Mouse (Mus musculus) gonadal fat pad, adult 2 months (tissue): ENCODE measurements around the gene Rdh13. TPM values are rescaled to one million over a fixed set of nuclear protein-coding genes. Genes with fewer than 3 reads are reported as not detected.

ENCODE experiments used
- DNase-seq: peaks from one replicate; pipeline ENCODE4 v3.0.0-alpha.2; 2012; ENCODE audit warnings: low read depth
- polyA plus RNA-seq: library from polyadenylated mRNA; depleted of rRNA; stranded (reverse); fragments of >200 nt; gene quantifications from 2 replicates; pipeline ENCODE4 v1.2.3, GENCODE M21; 2012; rRNA removed

The Rdh13 gene
- 16.0 and 17.4 TPM in 2 replicates for polyA plus RNA-seq

DNA sequence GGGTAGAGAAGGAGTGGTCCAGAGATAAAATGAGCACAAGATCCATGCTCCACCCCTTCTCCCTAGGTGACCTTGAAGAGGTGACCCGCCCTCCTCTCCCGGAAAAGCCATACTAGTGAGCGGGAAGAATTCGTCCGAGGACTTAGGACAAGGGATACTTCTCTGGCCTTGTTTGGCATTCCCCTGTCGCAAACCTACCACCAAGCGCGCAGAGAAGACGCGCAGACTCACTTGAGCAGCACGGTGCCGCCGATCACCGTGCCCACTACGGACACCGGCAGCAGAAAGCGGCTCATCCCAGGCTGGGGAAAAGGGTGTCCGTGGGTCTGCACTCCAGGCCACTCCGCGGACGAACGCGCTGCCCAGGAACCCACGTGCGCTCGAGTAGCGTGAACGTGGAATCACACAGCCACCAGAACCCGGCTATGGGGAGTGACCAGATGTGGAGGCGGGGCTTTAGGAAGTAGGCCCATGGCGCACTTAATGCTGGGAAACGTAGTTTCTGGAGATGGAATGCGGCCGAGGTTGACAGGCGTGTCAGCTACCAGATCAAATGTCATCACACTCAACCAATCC is at the start of gene Rdh13:
Rdh13 (minus strand) TSS at position 434 of the 576 bp plus-strand sequence.
- DNase-seq, result peak; percentile 66

DNA sequence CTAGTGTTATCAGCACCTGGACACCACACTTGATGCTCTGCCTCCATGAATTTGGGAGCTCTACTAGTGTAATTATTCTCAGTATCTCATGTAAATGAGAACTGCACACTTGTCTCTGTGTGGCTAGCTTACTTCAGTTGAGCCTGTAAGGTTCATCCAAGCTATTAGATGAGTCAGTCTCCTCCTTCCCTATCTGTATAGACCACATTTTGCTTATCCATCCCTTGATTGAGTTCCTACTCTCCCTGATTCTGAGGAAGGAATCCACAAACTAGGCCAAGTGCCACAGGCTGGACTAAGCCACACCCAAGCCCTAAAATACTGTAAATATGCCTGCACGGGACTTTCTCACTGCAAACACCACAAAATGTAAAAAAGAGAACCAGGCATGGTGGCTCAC is 48.5 kb upstream of the Rdh13 start:
- no peak for DNase-seq

DNA sequence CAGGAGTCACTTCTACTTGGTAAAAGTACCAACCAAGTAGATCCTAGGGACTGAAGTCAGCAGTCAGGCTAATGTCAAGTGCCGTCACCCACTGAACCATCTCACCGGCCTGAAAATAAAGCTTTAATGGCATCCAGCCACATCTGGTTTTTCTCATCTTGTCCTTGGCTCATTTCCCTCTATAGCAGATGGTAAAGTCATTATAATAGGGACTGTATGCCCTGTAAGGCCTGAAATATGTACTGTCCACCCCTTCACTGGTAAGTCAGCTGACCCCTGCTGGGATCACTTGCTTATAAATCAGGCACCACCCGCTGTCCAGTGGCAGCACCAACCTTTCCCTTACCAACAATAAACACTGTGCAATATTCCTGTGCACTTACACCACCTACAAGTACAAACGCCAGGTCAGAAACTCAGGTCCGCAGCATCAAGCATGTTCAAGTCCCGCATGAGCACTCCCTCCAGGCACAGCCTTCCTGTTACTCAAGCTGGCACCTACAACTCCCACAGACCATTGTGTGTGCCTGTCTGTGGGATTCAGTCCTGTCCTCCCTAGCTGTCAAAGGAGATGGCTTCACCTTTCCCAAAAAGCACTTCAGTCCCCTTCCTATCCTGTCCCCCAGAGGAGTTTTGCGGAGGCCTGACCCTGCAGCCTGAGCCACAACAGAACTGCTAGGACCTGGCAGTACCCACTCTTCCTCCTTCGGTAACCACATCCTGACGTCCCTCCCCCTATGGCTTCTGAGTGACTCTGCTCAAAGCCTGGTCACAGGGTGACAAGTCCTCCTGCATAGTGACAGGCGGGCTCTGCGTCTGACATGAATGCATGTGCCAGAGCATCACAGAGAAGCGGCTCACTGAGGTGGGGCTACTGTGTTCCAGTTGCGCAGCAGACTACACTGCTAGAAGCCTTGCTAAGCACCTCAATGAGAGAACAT is 47.1 kb upstream of the Rdh13 start:
- no peak for DNase-seq

DNA sequence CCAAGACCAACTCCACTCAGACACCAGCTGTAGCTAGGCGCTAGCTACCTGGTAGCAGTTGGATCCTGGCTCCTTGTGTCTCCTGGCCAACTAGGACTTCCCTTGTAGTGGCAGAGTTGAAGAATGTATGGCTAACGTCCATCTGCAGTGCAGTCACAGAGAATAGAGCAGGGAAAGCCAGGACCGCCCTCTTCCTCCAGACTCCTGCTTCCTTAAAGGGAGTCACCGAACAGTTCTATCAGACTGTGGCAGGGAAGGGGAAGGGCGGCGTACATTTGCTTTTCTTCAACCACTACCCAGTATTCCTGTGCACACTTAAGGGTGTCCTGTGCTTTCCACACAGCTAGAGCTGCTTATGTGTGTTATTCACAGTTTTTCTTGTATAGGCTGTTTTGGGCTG is 45.9 kb upstream of the Rdh13 start:
- no peak for DNase-seq

DNA sequence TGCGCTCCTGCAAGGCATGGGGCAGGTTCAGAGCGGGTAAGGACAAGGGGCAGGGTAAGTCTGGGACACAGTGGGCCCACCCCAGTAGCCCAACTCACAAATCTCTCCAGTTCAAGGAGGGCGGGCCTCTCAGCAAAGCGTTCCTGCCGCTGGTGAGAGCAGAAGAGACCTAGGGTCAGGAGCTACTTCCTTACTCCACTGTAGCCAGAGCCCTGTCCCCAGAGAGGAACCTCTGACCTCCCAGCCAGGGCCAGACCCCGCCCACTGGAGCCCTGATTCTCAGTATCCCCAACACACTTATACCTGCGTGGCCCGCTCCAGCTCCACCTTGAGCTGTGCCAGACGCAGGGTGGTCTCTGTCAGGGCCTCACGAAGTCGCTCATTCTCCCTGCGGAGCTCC is 36.8 kb upstream of the Rdh13 start:
- DNase-seq, result no peak

DNA sequence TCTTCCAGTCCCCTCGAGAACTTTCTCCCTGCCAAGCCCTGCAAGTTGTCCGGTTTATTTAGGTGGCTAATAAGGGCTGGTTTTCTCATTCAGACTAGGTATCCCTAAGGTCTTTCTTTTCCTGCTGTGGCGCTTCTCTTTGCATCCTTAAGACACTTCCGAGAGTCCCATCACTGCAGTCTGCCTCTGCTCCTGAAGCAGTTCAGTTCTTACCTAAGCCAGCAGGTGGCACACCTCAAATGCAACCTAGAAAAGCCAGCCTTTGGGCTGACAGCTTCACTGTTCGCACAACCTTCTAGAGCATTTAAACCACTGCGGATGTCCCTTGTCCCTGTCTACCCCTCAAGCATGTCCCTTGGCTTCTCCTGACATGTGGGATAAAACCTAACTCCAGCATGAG is 34.2 kb upstream of the Rdh13 start:
- DNase-seq, result no peak

DNA sequence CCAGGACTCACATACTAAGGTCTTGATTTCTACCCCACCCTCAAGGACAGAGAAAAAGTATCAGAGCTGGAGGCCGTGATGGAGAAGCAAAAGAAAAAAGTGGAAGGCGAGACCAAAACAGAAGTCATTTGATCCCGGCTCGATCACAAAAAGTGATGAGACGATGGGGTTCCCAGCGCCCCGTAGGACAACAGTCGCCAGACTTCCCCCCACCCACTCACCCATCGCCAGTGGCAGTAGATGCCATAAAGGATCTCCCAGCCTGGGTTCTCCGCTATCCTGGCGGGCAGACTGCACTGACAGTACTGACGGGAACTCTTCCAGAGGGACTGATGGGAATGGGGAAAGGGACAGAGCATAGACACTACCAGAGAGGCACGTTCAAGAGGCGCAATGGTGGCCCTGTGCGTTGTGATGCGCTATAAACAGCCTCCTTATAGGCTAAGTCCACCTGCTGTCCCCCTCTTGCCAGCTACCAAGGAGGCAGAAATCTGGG is 33.4 kb upstream of the Rdh13 start:
- DNase-seq, result no peak

DNA sequence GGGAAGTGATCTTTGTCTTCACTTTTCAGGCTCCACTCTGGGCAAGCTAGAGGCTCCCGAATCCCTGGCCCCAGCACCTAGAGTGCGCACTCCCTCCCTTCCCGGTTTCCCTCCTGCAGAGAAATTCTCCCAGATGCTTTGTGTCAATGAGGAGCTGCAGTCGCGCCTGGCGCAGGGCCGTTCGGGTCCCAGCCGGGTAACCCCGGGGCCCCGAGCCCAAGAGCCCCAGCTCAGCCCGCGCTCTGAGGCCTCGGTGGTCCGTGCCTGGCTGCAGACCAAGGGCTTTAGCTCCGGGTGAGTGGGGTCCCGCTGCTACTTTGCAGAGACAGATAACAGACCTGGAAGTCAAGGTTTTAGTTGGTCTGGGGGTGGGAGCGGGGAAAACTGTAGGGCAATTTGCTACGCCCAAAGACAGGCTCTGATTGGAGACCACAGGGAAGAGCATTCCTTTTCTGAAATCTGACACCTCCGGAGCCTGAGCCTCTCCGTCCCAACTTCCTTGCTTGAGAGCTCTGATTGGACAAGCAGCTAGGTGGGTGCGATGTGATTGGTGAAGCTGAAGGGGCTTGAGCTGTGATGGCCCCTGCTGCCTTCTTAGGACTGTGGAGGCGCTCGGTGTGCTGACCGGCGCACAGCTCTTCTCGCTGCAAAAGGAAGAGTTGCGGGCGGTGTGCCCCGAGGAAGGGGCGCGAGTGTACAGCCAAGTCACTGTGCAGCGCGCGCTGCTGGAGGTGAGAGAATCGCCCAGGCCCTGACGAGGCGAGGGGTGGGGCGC is 32.8 kb upstream of the Rdh13 start:
- DNase-seq, result no peak

DNA sequence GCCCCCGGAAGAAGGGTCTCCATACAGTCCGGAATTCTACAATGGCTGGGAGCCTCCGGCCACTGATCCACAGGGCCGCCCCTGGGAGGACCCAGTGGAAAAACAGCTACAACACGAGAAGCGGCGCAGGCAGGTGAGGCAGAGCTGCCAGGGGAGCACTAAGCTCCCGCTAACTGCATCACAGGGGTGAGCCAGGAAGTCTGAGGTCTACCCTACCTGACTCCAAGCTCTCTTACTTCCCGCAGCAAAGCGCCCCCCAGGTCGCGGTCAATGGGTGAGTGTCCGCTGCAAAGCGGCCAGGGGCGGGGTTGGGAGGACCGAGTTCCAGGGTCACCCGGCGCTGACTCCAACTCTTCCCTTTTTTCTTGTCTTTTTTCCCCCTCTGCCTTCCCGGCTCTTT is 28.5 kb upstream of the Rdh13 start:
- DNase-seq, result no peak

DNA sequence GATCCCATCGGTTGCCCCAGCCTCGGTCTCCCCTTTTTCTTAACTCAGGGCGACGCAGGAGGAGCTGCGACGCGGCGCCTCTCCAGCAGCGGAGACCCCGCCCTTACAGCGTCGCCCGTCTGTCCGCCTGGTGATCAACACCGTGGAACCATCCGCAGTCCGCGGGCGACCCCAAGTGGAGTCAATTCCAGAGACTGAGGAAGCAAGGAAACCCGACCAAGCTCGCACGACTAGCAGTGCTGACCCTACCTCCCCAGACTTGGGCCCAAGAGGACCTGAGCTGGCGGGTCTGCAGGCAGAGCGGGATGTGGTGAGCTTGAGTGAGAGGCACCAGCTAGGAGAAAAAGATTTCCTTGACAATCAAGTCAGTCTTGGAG is 25.7 kb upstream of the Rdh13 start:
- DNase-seq, result no peak

DNA sequence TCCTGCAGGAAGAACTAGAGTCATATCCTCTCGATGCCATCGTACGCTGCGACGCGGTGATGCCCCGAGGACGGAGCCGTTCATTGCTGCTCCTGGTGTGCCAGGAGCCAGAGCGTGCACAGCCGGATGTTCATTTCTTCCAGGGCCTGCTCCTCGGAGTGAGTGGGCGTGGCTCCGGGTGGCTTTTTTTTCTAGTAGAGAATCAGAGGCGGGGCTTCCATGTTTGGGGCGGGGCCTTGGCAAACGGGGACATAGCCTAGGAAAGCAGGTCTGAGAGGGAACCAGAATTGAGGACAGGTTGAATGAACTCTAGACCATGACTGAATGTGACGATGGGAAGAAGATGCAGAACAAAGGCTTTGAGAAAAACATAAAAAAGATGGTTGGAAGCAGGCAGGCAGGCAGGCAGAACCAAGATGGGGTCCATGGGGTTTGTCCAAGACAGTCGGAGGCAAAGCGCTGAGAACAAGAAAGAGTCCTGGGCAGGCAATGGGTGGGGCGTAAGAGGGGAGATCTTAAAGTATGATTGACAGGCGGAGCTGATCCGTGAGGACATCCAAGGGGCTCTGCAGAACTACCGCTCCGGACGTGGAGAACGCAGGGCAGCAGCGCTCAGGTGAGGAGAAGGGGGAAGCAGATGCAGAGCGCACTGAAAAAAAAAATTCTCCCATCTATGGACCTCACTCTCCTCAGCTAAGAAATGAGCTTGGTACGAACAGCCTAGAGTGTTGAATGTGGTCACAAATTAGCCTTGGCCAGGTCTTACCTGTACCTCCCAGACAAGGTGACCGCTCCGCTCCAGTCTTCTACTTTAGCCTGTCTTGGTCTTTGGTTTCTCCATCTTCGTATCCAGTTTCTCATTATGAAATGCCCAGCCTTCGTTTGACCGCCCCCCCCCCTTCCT is 25.1 kb upstream of the Rdh13 start:
- DNase-seq, result no peak

DNA sequence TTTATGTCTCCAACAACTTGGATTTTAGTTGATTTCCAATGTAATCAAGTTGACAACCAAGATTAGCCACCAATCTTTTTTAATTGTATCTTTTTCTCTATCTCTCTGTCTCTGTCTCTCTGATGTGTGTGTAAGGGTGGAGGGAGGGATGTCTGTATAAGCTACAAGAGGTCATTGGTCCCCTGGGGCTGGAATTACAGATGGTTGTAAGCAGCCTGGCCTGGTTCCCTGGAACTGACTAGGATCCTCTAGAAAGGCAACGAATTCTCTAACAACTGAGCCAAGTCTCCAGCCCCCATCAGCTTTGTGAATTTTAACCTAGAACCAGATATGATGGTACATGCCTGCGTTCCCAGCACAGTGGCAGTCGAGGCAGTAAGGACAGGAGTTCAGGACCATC is 22.4 kb upstream of the Rdh13 start:
- DNase-seq, result no peak

DNA sequence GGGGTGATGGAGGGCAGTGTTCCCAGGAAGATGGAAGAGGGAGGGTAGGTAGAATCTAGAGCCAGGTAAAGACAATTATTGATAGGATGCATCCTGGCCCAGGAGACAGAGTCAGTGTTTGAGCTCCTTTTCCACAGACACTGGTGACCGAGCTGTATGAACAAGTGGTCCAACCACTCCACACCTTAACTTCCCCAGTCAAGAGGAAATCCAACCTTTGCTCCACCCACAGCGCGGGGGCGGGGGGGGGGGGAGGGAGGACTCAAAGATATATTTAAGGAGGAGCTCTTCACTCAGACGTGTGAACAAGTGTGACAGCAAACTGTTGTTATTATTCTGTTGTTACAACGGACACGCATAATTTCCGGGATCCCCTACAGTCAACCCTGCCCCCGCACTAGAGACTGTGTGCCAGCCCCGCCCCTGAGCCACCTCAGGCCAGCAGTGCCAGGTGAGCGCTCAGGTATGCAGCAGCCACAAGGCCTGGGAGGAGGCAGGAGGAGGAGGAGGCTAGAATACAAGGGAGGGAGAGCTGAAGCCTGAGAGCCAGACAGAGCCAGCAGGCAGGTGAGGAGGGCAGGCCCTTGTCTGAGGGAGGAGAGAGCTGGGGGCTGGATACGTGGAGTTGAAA is 18.9 kb upstream of the Rdh13 start:
- peak; percentile 44 for DNase-seq

DNA sequence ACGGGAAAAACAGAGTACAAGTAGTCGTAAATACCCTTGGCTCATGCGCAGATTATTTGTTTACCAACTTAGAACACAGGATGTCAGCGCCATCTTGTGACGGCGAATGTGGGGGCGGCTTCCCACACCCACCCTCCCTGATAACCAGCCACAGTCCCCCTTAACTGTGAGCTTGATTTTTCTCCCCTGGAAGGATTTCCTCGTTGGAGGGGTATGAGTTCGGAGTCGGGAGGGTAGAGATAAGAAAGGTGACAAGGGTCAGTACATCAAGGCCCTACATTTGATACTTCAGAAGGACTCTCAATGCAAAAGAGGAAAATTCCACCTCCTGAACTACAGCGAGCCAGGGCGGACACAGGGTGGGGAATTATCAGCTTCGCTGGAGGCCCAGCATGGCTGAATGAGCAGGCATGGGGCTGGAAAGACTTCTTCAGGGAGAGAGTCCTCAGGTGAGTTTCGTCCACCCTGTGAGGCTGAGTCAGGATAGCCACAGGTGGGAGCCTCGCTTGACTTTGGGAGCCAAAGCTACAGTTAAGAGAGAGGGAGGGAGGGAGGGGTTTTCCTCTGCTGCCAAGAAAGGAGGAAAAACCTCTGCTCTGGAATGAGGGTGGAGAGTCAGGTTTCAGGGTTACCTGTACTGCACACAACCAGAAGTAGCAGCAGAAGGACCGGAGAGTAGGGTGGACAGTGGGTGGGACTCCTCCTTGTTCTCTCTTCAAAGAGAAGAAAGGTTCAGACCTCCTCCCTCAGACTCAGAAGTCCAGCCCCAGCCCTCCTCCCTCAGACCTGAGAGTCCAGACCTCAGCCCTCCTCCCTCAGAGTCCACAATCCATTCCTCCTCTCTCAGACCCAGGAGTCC is 15.4 kb upstream of the Rdh13 start, which contains the start of gene Eps8l1:
Eps8l1 (plus strand) TSS at position 99 of the 859 bp plus-strand sequence.
- no peak for DNase-seq

DNA sequence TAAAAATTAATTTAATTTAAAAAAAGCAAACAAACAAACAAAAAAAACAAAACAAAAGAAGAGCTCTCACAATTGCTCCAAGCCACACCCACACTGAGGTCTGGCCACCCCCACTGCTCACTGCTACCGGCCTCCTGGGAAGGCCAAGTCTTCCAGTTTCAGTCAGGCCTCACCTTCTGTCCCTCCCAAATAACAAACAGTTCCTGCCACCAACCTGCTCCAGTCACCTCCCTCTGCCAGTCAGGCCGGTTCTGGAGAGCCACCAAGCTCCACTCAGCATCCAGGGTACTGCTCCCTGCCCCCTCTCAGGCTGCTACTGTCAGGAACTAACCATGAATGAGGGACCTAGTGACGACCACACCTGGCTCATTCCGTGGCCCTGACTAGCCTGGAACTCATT is 7.2 kb upstream of the Rdh13 start:
- DNase-seq, result no peak

DNA sequence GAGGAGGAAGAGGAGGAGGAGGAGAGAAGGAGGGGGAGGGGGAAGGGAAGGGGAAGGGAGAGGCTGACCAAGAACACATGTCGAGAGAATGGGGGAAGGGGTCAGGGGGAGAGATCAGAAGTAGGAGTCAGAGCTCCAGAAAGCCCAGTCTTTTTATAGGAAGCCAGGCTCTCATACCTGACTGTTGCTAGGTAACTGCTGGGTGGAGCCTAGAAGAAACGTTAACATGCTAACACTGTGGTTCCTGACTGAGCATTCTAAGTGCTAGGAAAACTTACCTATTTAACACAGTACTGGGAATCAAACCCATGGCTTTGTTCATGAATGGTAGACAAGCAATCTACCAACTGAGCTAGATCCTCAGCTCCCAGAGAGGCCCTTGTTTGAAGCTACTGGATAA is 3.8 kb upstream of the Rdh13 start:
- no peak for DNase-seq

DNA sequence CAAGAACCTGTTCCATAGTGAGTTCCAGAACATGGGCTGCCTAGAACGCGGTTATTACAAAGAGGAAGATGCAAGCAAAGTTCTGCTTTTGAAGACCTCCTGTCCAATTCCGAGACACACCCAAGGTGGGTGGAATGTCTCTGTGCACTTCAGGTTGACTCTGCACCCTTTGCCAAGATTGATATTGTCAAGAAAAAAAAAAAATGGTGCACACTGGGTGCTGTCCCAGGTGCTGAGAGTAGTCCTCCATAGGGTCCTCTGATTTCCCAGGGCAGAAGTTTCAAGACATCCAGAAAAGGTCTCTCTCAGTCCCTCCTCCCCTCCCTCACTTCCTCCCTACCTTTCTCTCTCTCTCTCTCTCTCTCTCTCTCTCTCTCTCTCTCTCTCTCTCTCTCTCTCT is 3.0 kb upstream of the Rdh13 start:
- no peak for DNase-seq

DNA sequence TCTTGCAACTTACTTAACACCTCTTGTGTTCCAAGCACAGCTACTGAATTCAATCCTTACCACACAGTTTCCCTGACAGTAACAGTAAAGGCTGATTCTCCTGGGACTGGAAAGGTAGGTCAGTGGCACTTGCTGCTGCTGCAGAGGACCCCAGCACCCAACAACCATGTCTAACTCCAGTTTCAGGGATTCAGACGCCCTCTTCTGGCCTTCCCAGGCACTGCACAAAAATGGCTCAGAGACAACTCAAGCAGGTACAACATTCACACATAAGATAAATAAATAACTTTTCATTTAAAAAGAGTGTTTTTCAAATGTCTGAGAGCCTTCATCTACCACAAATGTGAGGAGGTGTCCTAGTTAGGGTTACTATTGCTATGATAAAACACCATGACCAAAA is 1.7 kb upstream of the Rdh13 start:
- no peak for DNase-seq

DNA sequence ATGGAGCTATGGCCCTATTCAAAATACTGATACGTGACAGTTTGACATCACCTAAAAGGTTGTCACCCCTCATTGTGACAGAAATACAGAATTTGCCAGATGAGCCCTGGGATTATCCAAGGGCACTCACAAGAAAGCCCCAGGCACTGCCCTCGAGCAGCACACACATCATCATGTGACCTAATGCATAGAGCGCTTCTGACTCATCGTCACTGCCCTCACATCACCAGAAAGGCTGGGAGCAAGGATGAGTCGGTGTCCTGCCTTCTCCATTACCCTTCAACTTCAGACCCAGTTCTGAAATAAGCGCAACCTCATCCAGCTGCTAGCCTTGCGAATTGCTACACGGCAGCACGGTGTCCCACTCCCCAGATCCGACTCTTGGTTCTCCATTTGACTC is 4.9 kb downstream of the Rdh13 start:
- DNase-seq, result no peak

DNA sequence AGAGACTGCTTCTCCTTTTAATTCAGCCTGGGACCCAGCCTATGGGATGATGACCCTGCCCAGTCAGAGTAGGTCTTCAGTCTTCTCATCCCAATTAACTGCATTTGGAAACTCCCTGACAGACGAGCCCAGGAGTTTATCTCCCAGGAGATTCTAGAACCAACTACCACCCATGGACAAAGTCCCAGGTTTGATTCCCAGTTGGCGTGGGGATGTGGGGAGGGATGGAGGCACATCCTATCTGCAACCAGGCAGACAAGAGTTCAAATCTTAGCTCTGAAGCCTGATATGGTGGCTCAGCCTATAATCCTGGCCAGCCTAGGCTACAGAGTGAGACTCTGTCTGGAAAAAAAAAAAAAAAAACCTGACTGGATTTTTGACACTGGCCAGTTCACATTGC is 7.7 kb downstream of the Rdh13 start:
- DNase-seq, result no peak
